Mouse (Mus musculus) megakaryocyte, embryonic 14.5 days (primary cell): ENCODE results near the gene Dlx6. TPM values are rescaled to one million over a fixed set of nuclear protein-coding genes. Genes with fewer than 3 reads are reported as not detected.

ENCODE experiments used
- H3K27me3 ChIP-seq: replicated peaks from 2 replicates; pipeline ENCODE3; 2012; ENCODE audit warnings: inconsistent platforms
- H3K36me3 ChIP-seq: replicated peaks from 2 replicates; pipeline ENCODE3; 2012; ENCODE audit warnings: low read length, inconsistent platforms, mixed read lengths
- H3K4me1 ChIP-seq: 2 replicates; pipeline ENCODE4 v1.6.1; 2012; ENCODE audit warnings: inconsistent platforms
- H3K4me3 ChIP-seq: replicated peaks from 2 replicates; pipeline ENCODE3; 2012; ENCODE audit warnings: moderate library complexity, mild to moderate bottlenecking, inconsistent platforms
- H3K9me3 ChIP-seq: 2 replicates; pipeline ENCODE4 v1.6.1; 2012; ENCODE audit warnings: inconsistent platforms
- FLI1 ChIP-seq: IDR thresholded peaks from 2 replicates; pipeline ENCODE4 v1.6.1; 2012; ENCODE audit warnings: low read length, inconsistent platforms, mixed read lengths
- GATA1 ChIP-seq: IDR thresholded peaks from 3 replicates; pipeline ENCODE4 v1.6.1; 2012; ENCODE audit warnings: mixed read lengths, low read length, inconsistent platforms, borderline replicate concordance
- polyA plus RNA-seq: library from polyadenylated mRNA; stranded (reverse); fragments of >175 nt; gene quantifications from 2 replicates; pipeline ENCODE4 v1.2.3, GENCODE M21; 2012; ENCODE audit warnings: low replicate concordance; ENCODE audit not compliant: insufficient read depth

Dlx6 gene
- polyA plus RNA-seq, 1 experiment, result not detected

- TF ChIP-seq FLI1, result no peak
- TF ChIP-seq GATA1, result no peak
- Histone ChIP-seq H3K36me3 (no peaks in the 10 kb centered on the region), H3K4me3 (no peak overlapping the region), H3K4me1 (peaks cover 12% of the 10 kb centered on the region; the same call in 1 of the 2 replicates), H3K27me3 (peaks cover 99% of the 10 kb centered on the region), H3K9me3 (peaks cover 5% of the 10 kb centered on the region; the same call in 1 of the 2 replicates)
Measured at GRCm38 (mm10) chr6:6875676-6876075, 12.5 kb downstream of the Dlx6 start.

GRCm38 (mm10) chr6:6876231-6876630 lies 13.1 kb downstream of the Dlx6 start:
- H3K4me3 ChIP-seq, result no peak overlapping the region
- peaks cover 99% of the 10 kb centered on the region for H3K27me3 ChIP-seq
- TF ChIP-seq FLI1 (no peak), GATA1 (no peak)
- H3K9me3 ChIP-seq, result peaks cover 5% of the 10 kb centered on the region; the same call in 1 of the 2 replicates
- H3K4me1 ChIP-seq, result peaks cover 18% of the 10 kb centered on the region
- H3K36me3 ChIP-seq, result no peaks in the 10 kb centered on the region

- Histone ChIP-seq H3K9me3 (peaks cover 5% of the 10 kb centered on the region; the same call in 1 of the 2 replicates), H3K27me3 (peaks cover 99% of the 10 kb centered on the region), H3K4me3 (no peak overlapping the region), H3K4me1 (peaks cover 23% of the 10 kb centered on the region), H3K36me3 (no peaks in the 10 kb centered on the region)
- no peak for TF ChIP-seq GATA1
- TF ChIP-seq FLI1, result no peak
Measured at GRCm38 (mm10) chr6:6876731-6877130, 13.6 kb downstream of the Dlx6 start.

- peaks cover 25% of the 10 kb centered on the region for H3K4me1 ChIP-seq
- no peaks in the 10 kb centered on the region for H3K36me3 ChIP-seq
- H3K27me3 ChIP-seq, result peaks cover 98% of the 10 kb centered on the region
- H3K9me3 ChIP-seq, result peaks cover 5% of the 10 kb centered on the region; the same call in 1 of the 2 replicates
- H3K4me3 ChIP-seq, result no peak overlapping the region
- TF ChIP-seq FLI1 (no peak), GATA1 (no peak)
Measured at GRCm38 (mm10) chr6:6877346-6877910, 14.3 kb downstream of the Dlx6 start.

GRCm38 (mm10) chr6:6877981-6878840 lies 15.1 kb downstream of the Dlx6 start:
- H3K9me3 ChIP-seq, result peaks cover 5% of the 10 kb centered on the region; the same call in 1 of the 2 replicates
- TF ChIP-seq FLI1 (no peak), GATA1 (no peak)
- peaks cover 98% of the 10 kb centered on the region for H3K27me3 ChIP-seq
- peaks cover 25% of the 10 kb centered on the region for H3K4me1 ChIP-seq
- H3K36me3 ChIP-seq, result no peaks in the 10 kb centered on the region
- H3K4me3 ChIP-seq, result no peak overlapping the region

GRCm38 (mm10) chr6:6878841-6879291 lies 15.7 kb downstream of the Dlx6 start:
- H3K4me3 ChIP-seq, result no peak overlapping the region
- TF ChIP-seq GATA1 (no peak), FLI1 (no peak)
- peaks cover 98% of the 10 kb centered on the region for H3K27me3 ChIP-seq
- H3K4me1 ChIP-seq, result peaks cover 25% of the 10 kb centered on the region
- H3K36me3 ChIP-seq, result no peaks in the 10 kb centered on the region
- H3K9me3 ChIP-seq, result peaks cover 5% of the 10 kb centered on the region; the same call in 1 of the 2 replicates

GRCm38 (mm10) chr6:6879371-6880325 lies 16.5 kb downstream of the Dlx6 start:
- peaks cover 96% of the 10 kb centered on the region for H3K27me3 ChIP-seq
- no peaks in the 10 kb centered on the region for H3K36me3 ChIP-seq
- H3K9me3 ChIP-seq, result no peaks in the 10 kb centered on the region; the same call in 1 of the 2 replicates
- H3K4me1 ChIP-seq, result peaks cover 21% of the 10 kb centered on the region
- H3K4me3 ChIP-seq, result no peak overlapping the region
- no peak for TF ChIP-seq GATA1
- no peak for TF ChIP-seq FLI1

- Histone ChIP-seq H3K36me3 (no peaks in the 10 kb centered on the region), H3K9me3 (no peaks in the 10 kb centered on the region; the same call in 1 of the 2 replicates), H3K4me1 (peaks cover 27% of the 10 kb centered on the region), H3K27me3 (peaks cover 95% of the 10 kb centered on the region), H3K4me3 (no peak overlapping the region)
- no peak for TF ChIP-seq FLI1
- TF ChIP-seq GATA1, result no peak
Measured at GRCm38 (mm10) chr6:6880361-6881114, 17.4 kb downstream of the Dlx6 start.

- Histone ChIP-seq H3K27me3 (peaks cover 89% of the 10 kb centered on the region), H3K36me3 (no peaks in the 10 kb centered on the region), H3K9me3 (no peaks in the 10 kb centered on the region; the same call in 1 of the 2 replicates), H3K4me1 (peaks cover 27% of the 10 kb centered on the region), H3K4me3 (peak overlapping the region; percentile 64)
- TF ChIP-seq GATA1, result no peak
- TF ChIP-seq FLI1, result no peak
Measured at GRCm38 (mm10) chr6:6881115-6881637, 18.0 kb downstream of the Dlx6 start.
